Mouse (Mus musculus) CD8-positive naive resting alpha-beta T cell, adult 2 months (primary cell): ENCODE results near the gene Brinp2.

Experiments used
- DNase-seq, 2 experiments: peaks; one replicate each; pipeline ENCODE4 v3.0.0; 2022; ENCODE audit warnings: low read depth in 2 of 2, low spot score in 2 of 2

Gene Brinp2

GRCm38 (mm10) chr1:158295270-158295669 lies 60.9 kb downstream of the Brinp2 start:
- DNase-seq = no peak

GRCm38 (mm10) chr1:158285198-158285597 lies 70.9 kb downstream of the Brinp2 start:
- no peak for DNase-seq

GRCm38 (mm10) chr1:158283869-158284268 lies 72.3 kb downstream of the Brinp2 start:
- no peak for DNase-seq

- DNase-seq = no peak
These were observed 84.1 kb downstream of the Brinp2 start for GRCm38 (mm10) chr1:158272058-158272457.

- DNase-seq = no peak
These were observed 89.0 kb downstream of the Brinp2 start for GRCm38 (mm10) chr1:158267020-158267571.

- DNase-seq = no peak
These were observed 89.7 kb downstream of the Brinp2 start for GRCm38 (mm10) chr1:158266293-158267019.

GRCm38 (mm10) chr1:158259516-158260235 lies 96.5 kb downstream of the Brinp2 start:
- DNase-seq = no peak

- DNase-seq = no peak
These were observed 97.3 kb downstream of the Brinp2 start for GRCm38 (mm10) chr1:158258685-158259292.

GRCm38 (mm10) chr1:158255912-158256680 lies 100.0 kb downstream of the Brinp2 start:
- no peak for DNase-seq

- DNase-seq = no peak
These were observed 103.4 kb downstream of the Brinp2 start for GRCm38 (mm10) chr1:158252682-158253222.

GRCm38 (mm10) chr1:158248266-158248665 lies 107.9 kb downstream of the Brinp2 start:
- no peak for DNase-seq

- no peak for DNase-seq
These were observed 109.5 kb downstream of the Brinp2 start for GRCm38 (mm10) chr1:158246476-158247153.

- no peak for DNase-seq
These were observed 110.6 kb downstream of the Brinp2 start for GRCm38 (mm10) chr1:158245486-158245885.

GRCm38 (mm10) chr1:158244016-158244415 lies 112.1 kb downstream of the Brinp2 start:
- DNase-seq = no peak

GRCm38 (mm10) chr1:158241848-158242556 lies 114.1 kb downstream of the Brinp2 start:
- no peak for DNase-seq

GRCm38 (mm10) chr1:158239841-158240240 lies 116.3 kb downstream of the Brinp2 start:
- no peak for DNase-seq

- DNase-seq = no peak
These were observed 117.4 kb downstream of the Brinp2 start for GRCm38 (mm10) chr1:158238722-158239121.

- DNase-seq = no peak
These were observed 127.4 kb downstream of the Brinp2 start for GRCm38 (mm10) chr1:158228687-158229224.

- DNase-seq = no peak
These were observed 128.9 kb downstream of the Brinp2 start for GRCm38 (mm10) chr1:158227239-158227638.
